Mouse (Mus musculus) right cerebral cortex, postnatal 25 days (tissue): Measurements from ENCODE around the gene Ccdc127.

Source experiments
- DNase-seq: peaks from one replicate; pipeline ENCODE4 v3.0.0; 2022

Ccdc127 gene

DNA sequence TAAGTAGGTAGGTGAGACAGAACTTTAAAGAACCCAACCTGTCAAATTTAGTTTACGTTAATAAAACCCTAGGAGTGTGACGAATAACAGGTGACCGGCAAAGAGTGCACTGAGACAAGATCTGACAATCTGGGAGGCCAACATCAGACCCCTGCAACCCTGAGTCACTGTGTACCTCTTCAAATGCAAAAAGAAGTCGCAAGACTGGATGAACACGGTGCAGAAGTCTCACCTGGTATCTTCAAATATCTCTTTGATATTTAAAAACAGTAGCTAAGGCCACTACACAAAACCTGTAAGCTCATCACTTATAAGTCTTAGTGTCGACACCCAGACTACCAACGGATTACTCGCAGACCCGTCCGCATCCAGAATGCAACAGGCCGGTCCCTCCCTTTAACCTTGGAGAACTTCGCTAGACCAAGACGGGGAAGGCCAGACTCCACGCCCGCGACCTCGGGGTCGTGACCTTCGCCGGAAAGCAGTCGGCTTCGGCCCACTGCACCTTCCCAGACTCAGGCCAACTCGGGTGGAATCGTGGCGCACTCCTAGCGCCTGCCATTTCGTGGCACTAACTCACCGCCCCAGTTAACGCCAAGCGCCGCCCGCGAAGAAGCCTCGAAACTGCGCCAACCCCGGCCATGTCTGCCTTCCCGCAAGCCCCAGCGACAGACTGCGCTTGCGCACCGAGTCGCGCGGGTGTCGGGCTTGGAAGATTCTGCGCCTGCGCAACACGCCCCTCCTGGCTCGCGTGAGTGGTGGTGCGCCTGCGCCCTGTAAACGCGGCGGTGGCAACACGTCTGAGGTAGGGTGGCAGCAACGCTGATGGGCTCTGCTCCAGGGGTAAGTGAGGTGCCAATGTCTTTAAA lies at the start of gene Ccdc127, which contains the start of gene Sdha:
Ccdc127 (plus strand) TSS at position 744 of the 869 bp plus-strand sequence.
Sdha (minus strand) TSS at position 715 of the 869 bp plus-strand sequence.
- peak; percentile 94 for DNase-seq

DNA sequence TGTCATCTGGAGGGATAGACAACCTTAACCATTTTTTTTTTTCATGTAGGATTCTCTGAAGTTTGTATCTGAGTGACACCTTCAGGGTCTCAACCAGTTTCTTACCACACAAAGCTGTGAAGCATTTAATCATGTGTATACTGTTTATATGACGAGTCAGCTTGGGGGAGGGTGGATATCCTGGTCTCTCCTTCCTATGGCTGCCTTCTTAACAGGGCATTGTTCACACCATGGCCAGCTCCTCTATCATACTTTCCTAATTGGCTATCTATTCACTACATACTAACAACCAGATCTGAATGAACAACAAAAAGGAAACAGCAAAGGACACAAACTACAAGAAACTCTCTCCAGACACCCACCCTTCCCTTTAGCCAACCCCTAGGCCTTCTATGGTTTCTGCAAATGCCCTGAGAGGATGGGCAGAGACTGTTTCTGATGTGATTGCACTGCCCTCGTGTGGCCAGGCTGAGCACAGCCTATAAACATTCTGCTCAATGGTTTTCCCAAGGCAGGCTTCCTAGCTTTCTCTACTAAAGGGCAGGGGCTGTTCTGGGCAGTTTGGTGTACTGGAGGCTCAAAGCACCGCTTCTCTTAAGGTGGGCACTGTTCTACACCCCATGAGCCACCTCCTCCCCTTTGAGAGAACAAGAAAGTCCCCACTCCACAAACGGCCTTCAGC lies 49.0 kb upstream of the Ccdc127 start:
- peak; percentile 70 for DNase-seq

DNA sequence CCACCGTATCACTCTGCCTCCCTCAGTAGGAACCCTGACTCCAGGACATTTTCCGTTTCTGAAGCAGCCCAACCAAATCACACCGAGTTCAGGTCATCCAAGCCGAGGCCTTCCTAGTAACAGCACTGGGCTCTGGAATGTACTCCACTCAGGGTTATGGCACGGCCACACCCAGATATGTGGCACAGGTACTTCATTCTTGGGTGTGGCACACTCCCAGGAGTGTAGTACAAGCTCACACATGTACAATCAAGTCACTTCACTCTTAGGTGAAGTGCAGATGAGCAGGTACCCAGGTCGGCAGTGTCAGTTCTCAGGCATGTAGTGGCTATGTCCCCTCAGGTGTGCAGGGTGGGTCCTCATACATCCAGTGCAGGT lies 48.5 kb upstream of the Ccdc127 start:
- DNase-seq, result no peak

DNA sequence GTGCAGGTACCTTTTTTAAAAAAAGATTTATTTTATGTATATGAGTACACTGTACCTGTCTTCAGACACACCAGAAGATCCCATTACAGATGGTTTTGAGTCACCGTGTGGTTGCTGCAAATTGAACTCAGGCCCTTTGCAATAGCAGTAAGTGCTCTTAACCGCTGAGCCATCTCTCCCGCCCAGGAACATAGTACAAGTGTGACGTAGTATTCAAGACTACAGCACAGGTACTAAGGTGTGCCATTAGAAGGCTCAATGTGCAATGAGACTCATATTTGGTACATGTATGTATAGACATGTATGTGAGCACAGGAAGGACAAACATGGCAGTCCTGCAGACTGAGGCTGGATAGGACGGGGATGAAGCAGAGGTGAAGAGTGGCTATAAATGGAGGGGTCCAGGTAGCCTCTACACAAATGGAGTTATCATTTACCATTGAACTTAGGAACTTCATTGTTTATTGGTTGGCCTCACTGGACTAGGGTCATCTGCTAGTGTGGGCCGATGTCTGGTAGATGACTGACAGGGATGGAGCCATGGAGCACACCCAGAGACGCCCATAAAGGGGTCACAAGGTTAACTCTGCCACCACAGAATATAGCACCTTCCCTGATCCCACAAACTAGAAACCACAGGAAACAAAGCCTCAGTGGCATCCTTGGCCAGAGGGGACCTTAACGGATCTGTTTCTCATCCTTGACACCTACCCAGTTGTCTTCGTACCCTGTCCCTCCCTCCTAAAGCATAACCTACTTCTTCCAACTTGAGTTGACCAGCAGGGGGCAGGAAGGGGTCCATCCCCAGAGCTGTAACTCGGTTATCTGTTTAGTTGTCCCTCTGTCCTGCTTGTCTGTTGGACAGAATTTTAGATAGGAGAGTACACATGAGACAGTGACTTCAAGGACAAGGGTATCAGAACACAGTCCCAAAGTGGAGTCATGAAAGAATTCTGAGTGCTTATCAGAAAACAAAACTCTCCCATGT lies 47.8 kb upstream of the Ccdc127 start:
- no peak for DNase-seq

DNA sequence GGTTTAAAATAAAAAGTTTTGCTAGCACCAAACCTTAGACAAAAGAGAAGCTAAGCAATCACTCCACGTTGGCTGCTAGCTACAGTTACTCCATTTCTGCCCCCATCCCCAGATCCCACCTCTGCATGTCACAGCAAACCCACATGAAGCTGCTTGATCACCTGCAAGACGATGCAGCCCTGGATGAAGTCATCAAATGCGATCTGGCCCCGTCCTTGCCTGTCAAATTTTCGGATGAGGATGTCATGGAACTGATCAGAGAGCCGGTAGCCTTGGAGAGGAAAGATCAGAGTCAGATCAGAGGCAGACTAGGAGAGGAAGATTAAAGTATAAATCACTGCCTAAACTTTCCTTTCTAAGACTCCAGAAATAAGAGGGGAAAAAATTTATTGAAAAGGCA lies 44.7 kb upstream of the Ccdc127 start:
- DNase-seq, result no peak

DNA sequence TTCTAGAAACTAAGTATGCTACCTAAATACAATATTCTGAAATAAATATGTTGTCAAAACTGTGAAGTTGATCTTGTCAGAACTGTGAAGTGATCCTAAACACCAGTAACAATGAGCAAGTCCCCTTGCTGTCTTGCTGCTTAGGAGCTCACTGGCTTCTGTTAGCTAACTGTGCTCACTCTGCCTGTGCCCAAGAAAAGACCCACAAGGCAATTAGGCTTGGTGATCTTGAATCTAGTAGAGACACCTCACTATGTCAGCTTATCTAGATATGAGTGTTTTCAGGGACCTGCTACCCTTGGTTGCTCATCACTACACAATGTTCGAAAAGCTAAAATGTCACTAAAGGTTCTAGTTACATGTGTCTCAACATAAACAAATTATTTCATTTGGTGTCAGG lies 44.3 kb upstream of the Ccdc127 start:
- no peak for DNase-seq

DNA sequence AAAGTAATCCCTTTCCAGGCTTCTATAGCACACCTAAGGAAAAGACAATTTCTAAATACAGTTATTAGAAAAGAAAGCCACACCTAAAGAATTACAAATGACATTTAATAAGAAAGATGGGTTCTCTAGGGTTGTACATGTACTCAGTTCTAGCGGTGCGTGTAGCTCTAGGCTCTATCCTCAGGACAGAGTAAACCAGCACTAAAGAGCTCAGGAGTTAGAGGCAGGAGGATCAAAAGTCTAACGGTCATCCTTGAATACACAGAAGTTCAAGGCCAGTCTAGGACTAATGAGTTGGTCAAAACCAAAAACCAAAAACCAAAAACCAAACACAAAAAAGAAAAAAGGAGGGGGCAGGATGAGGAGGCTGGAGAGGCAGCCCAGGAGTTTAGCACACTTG lies 35.5 kb upstream of the Ccdc127 start:
- no peak for DNase-seq

DNA sequence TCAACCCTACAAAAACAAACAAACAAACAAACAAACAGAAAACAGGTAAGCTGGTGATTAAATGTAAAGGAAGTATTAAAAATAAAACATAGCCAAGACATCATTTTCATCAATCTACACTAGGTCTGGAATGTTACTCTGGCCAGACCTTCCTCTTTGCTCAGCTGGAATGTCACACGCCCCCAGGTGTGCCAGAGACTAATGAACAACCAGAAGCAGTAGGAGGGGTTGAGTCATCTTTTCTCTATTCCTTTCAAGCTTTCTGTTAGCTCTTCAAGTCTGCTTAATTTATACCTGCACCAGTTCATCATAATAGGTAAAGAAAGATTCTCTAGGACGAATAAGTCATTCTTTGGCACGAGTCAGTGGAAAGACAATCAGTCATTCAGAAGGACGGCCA lies 33.7 kb upstream of the Ccdc127 start:
- no peak for DNase-seq

DNA sequence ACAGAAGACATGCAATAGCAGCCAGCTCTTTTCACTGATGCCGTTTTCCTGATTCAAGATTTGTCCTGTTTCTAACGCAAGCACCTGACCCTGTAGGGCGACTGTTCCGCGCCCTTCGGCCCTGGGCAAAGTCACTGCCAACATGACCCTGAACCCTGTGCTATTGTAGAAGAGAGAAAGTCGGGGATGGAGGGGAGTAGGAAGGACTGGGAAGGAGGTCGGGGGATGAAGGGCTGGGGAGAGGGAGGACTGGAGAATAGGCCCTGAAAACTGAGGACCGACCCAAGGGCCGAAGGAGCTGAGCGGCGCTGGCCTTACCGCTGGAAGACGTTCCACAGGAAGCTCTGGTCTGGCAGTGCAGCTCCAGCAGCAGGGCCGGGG lies 33.3 kb upstream of the Ccdc127 start:
- DNase-seq, result no peak

DNA sequence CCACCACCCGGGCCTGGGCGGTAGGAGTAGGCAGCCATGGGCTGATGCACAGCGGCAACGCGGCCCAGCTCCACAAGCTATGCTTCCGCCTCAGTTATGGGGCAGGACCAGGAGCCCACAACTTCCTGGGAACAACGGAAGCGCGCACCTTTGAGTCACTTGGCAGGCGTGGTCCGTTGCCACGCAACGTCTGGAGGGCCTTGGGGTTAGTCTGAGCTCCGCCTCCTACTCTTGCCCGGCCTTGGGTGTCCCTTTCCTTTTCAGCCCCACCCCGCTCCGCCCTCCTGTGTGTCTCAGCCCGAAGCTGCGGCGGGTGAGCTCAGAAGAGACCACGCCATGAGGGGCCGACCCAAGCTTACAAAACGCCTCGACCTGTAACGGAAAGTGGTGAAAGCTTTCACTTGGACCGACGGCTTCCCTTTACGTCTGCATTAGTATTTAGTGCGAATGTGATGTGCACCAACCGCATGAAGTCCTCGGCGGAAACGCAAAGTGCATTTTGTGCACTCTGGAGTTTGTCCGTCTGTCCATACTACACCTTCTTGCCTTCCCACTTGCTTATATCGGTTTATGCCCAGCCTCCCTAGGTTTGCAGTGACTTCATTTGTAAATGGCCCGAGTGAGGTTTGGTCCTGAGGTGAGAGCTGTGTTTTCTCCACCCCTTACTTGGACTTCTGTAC lies 32.8 kb upstream of the Ccdc127 start, which contains the start of gene Pdcd6:
Pdcd6 (minus strand) TSS at position 411 of the 680 bp plus-strand sequence.
- peak; percentile 91 for DNase-seq

DNA sequence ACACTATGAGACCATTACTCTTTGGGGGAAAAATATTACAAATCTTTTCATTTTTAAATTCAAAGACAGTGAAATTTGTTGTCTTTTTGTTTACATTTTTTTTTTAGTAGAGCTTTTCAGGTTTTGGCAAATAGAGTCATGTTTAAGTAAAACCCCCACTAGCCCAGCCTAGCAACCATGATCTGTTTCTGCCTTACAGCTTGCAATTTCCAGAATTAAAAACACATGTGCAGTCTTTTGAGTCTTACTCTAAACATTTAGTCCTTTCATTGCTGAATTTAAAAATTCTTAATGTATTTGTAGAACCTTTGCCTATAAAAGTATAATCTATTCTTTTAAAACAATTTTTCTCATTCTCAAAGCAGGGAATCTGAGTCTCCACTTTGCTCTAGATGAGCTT lies 20.8 kb upstream of the Ccdc127 start:
- no peak for DNase-seq

DNA sequence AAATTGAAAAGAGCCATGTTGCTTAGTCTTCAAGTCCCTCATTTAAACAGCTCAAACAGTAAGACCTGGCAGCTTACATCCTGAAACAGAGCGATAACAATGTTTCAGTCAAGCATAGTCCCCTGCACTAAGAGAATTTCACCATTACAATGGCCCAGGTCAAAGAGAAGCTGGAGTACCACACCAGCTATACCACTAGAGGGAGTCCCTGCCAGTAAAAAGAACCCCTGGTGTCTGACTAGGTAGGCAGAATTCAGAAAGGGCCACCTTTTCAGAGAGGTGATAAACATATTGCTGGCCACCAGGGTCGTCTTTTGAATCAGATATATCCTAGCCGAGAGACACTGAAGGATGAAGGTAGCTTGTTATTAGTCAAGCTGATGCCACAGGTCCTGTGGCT lies 9.1 kb upstream of the Ccdc127 start:
- DNase-seq, result no peak

DNA sequence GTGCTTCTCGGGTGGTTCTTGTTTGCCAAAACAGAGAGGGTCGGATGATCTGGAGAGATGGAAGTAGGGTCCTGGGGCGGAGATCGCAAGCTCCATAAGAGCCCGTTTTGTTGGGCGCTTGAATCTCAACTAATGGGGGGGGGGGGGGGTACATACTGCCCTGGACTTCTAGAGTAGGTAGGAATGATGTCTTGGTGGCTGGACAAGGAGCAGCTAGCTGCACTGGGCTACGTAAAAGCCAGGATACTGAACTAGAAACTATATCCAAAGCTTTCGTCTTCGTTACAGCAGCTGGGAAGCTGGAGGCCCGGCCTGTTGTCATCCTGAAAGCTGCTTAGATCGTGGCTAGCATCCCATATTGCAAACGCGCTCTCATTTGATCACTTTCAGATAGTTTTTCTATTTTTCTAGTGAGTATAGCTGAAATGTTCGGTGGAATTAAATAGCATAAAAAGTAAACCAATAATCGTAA lies 362 bp downstream of the Ccdc127 start:
- DNase-seq, result no peak

DNA sequence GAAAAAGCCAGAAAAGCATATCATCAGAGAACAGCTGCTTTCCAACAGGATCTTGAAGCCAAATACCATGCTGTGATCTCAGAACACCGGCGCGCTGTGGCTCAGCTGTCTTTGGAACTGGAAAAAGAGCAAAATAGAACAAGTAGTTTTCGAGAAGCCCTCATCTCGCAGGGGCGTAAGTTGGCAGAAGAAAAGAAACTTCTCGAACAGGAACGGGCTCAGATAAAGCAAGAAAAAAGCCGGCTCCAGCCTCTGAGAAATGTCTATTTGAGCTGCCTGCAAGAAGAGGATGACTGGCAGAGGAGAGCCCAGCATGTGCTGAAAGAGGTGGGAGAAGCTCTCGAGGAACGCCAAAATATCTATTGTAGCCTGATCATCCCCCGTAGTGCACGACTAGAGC lies 6.4 kb downstream of the Ccdc127 start:
- DNase-seq, result no peak

DNA sequence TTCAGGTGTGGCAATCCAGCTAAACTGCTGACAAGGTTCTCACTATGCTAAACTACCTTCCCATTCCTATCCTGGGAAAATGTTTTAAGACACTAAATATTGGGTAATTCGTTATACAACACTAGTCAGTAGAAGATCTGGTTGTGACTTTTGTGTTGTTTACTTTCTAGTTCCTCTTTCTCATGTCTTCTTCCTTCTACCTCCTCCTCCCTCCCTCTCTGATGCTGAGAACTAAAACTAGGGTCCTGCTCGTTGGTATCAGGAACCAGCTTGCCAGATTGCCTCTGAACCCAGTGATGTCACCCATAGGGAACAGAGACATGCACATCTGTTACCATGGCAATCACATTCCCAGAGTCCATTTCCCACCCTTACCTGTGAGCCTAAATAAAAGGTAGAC lies 12.1 kb downstream of the Ccdc127 start:
- no peak for DNase-seq

DNA sequence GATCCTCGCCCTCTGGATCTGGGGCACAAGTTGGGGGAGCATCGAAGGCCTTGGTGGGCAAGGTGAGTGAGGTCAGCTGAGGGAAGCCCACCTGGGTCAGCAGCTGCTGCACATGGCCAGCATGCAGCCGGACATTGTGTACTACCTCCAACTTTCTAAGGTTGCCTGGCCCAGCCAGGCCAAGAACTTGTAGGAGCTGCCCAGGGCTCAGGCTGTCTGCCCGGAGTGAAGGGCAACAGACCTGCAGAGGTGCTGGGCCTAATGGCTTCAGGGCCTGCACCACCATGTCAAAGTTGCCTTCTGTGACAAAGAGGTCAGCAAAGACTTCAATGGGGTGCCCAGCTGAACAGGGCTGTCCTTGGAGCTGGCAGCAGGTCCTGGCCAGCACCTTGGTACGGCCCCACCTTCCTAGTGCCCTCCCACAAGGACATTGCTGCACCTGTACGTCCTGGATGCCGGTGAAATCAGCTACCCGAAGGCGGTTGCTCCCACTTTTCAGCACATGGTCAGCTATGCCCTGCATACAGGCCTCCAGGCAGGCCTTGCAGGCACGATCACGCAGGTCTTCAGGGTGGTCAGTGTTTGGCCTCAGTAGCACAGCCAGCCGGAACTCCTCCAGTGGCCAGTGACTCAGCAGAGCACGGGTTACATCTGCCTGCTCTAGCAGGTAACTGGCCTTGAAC lies 13.2 kb downstream of the Ccdc127 start:
- DNase-seq, result no peak

DNA sequence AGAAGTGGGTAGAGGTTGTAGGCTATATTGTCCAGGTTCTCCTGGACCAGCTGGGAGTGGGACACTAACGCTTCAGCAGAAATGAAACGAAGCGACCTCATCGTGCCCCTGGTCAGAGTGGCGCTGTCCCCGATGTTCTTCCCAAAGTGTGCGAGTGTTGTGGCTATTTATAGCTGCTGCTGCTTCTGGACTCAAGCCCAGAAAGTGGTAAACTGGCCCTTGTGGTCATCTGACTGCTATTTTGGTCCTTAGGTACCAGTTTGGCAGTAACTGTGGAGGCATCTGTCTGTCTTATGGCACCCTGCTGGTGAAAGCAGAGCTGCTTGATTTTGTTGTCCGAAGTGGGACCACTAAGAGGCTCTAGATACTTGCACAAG lies 13.7 kb downstream of the Ccdc127 start, which contains the start of gene Lrrc14b:
Lrrc14b (minus strand) TSS at position 147 of the 377 bp plus-strand sequence.
- no peak for DNase-seq

DNA sequence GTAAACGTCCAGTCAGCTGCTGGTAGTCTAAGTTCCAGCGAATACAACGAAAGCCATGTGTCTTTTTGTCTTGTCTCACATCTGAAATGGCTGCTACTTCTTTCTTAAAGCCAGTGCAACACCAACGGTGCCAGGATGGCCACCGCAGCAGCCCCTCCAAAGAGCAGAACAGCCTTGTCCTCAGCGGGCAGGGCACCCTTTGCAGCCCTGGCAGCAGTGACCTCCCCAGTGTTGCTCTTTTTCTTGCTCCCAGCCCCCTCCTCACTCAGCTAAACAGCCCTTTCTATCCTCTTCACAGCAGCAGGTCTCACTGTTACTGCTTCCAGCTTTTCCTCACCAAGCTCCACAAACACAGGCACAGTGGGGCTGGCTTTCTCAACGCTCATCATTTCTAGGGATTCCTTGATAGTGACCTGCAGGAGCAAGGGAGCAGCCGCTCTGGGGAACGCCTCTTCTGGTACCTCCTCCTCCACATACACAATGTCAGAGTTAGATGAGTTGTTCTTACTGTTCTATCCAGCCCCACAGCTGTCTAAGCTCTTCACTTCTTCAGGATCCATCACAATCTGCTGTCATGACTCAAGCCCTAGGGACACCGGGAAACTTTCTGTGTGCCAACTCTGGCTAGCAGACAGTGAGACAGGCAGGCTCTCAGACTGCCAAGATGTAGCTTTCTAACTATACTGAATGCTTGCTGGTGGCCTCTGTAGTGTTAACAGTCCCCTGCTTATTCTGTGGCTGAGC lies 31.6 kb downstream of the Ccdc127 start:
- no peak for DNase-seq

DNA sequence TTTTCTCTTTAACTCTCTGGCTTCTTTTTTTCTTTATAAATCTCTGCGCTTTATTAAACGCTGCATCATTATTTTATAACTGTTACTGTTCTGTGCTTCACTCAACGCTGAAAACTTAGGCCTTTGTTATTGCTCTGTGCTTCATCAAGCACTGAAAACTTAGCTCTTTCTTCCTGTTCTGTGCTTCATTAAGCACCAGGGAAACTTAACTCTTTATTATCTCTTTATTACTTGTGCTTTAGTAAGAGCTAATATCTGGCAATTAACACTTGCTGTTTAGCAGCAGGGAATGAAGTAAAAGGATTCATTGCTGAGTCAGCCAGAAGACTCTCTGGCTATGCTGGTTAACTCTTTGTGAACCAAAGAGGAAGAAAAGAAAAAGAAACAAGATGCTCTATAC lies 32.2 kb downstream of the Ccdc127 start:
- no peak for DNase-seq

DNA sequence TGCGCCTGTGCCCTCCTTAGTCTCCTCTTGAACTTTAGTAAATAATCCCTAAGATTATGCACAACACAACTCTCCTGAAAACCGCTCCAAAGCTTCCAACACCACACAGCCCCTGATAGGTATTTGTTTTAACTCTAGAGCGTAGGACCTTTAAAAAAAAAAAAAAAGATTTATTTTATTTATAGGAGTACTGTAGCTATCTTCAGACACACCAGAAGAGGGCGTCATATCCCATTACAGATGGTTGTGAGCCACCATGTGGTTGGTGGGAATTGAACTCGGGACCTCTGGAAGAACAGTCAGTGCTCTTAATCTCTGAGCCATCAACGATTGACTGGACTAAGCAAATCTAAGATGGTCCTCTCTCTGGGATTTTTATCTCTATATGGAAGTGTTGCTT lies 39.6 kb downstream of the Ccdc127 start:
- DNase-seq, result no peak
